Comparison of ENCODE assay signal across 8 mouse cellular contexts in genomic region chr15:27325847-27326548, GRCm38 (mm10).
DNase-seq lines count a peak whose midpoint lies in the region; ATAC-seq and TF ChIP-seq lines count a peak whose summit lies in the region.

No protein-coding gene starts in this region.

- peak; percentile 59 to 67 for DNase-seq in adrenal gland, postnatal 36 days
- peak; percentile 76 for DNase-seq in embryonic facial prominence, embryonic 14.5 days (ENCODE audit: low spot score)
- DNase-seq in heart, adult 9 months (ENCODE audit: low spot score in 2 of 2) = peak; percentile 45 to 70
- DNase-seq in liver = peak; percentile 55

- H3K27me3 ChIP-seq in C2C12 (ENCODE audit: control insufficient read depth, insufficient read depth, insufficient read length) (no peaks in the 10 kb centered on the region), myocyte (ENCODE audit: control insufficient read depth, insufficient read depth, insufficient read length) (no peaks in the 10 kb centered on the region)
- H3K27me3 ChIP-seq in embryonic facial prominence, embryonic 14.5 days (replicated peaks; ENCODE audit: control insufficient read depth, insufficient read depth, low read length) = no peaks in the 10 kb centered on the region
- H3K27me3 ChIP-seq in kidney, embryonic 15.5 days = no peaks in the 10 kb centered on the region
- no peaks in the 10 kb centered on the region for H3K27me3 ChIP-seq in stomach, embryonic 14.5 days (ENCODE audit: control insufficient read depth, insufficient read depth, low read length)

- ATAC-seq in embryonic facial prominence, embryonic 14.5 days (ENCODE audit: low read depth) = peak; percentile 88
- peak; percentile 73 for ATAC-seq in kidney, embryonic 15.5 days (replicated peaks; ENCODE audit: low FRiP score)
- ATAC-seq in stomach, embryonic 14.5 days (ENCODE audit: insufficient number of reproducible peaks, insufficient read depth, low FRiP score, low read depth) = peak; percentile 65; the same call in 1 of the 2 replicates

- no peak overlapping the region for H3K27ac ChIP-seq in embryonic facial prominence, embryonic 14.5 days (replicated peaks; ENCODE audit: low read depth, low read length)
- no peak overlapping the region for H3K27ac ChIP-seq in kidney, embryonic 15.5 days
- no peak overlapping the region for H3K27ac ChIP-seq in stomach, embryonic 14.5 days (ENCODE audit: low read length)

- no peak overlapping the region for H3K4me2 ChIP-seq in embryonic facial prominence, embryonic 14.5 days (ENCODE audit: low read depth, low read length)
- no peak overlapping the region for H3K4me2 ChIP-seq in kidney, embryonic 15.5 days
- H3K4me2 ChIP-seq in myocyte (ENCODE audit: low read depth) = peak overlapping the region; percentile 32
- H3K4me2 ChIP-seq in stomach, embryonic 14.5 days (replicated peaks; ENCODE audit: low read depth, low read length) = no peak overlapping the region

- 24% methylated on average over 15 of the region's 15 CpGs for WGBS in embryonic facial prominence, embryonic 14.5 days
- 31% methylated on average over 15 of the region's 15 CpGs for WGBS in kidney, embryonic 15.5 days
- 22% methylated on average over 15 of the region's 15 CpGs for WGBS in stomach, embryonic 14.5 days

- H3K36me3 ChIP-seq in C2C12 (ENCODE audit: control insufficient read depth, insufficient read depth) (no peaks in the 10 kb centered on the region), myocyte (ENCODE audit: control insufficient read depth, insufficient read depth) (no peaks in the 10 kb centered on the region)
- H3K36me3 ChIP-seq in embryonic facial prominence, embryonic 14.5 days (ENCODE audit: control insufficient read depth, insufficient read depth, low read length) = no peaks in the 10 kb centered on the region
- H3K36me3 ChIP-seq in kidney, embryonic 15.5 days = no peaks in the 10 kb centered on the region
- H3K36me3 ChIP-seq in stomach, embryonic 14.5 days (ENCODE audit: control insufficient read depth, insufficient read depth, low read length) = no peaks in the 10 kb centered on the region

- no peak overlapping the region for H3ac ChIP-seq in C2C12 (ENCODE audit: control insufficient read depth, insufficient read length, low read depth)
- no peak overlapping the region for H3ac ChIP-seq in myocyte (ENCODE audit: control insufficient read depth, insufficient read length)

- peak; percentile 86 for TF ChIP-seq CTCF in C2C12 (IDR thresholded peaks at IDR 0.05; ENCODE audit: control insufficient read depth, insufficient read depth, insufficient read length)

- TF ChIP-seq POLR2A in myocyte (IDR thresholded peaks at IDR 0.05; ENCODE audit: insufficient read length, low read depth) = no peak

- no peaks in the 10 kb centered on the region for H3K9me3 ChIP-seq in embryonic facial prominence, embryonic 14.5 days (ENCODE audit: control insufficient read depth, low read length)
- no peaks in the 10 kb centered on the region for H3K9me3 ChIP-seq in kidney, embryonic 15.5 days (replicated peaks)
- no peaks in the 10 kb centered on the region for H3K9me3 ChIP-seq in stomach, embryonic 14.5 days (ENCODE audit: control insufficient read depth, low read depth, low read length)

- no peaks in the 10 kb centered on the region for H3K4me1 ChIP-seq in embryonic facial prominence, embryonic 14.5 days (ENCODE audit: control insufficient read depth, insufficient read depth, low read length)
- H3K4me1 ChIP-seq in kidney, embryonic 15.5 days = no peaks in the 10 kb centered on the region
- no peaks in the 10 kb centered on the region for H3K4me1 ChIP-seq in stomach, embryonic 14.5 days (ENCODE audit: control insufficient read depth, insufficient read depth, low read length)

- H3K79me3 ChIP-seq in C2C12 (ENCODE audit: low read depth) = no peaks in the 10 kb centered on the region

- no peak overlapping the region for H3K9ac ChIP-seq in embryonic facial prominence, embryonic 14.5 days (ENCODE audit: low read depth, low read length)
- no peak overlapping the region for H3K9ac ChIP-seq in kidney, embryonic 15.5 days
- no peak overlapping the region for H3K9ac ChIP-seq in stomach, embryonic 14.5 days (replicated peaks; ENCODE audit: low read depth, low read length)

- H3K4me3 ChIP-seq in C2C12 (ENCODE audit: insufficient read depth, poor library complexity, severe bottlenecking) (no peak overlapping the region), myocyte (no peak overlapping the region)
- no peak overlapping the region for H3K4me3 ChIP-seq in embryonic facial prominence, embryonic 14.5 days (ENCODE audit: low read depth, low read length)
- H3K4me3 ChIP-seq in kidney, embryonic 15.5 days (replicated peaks) = no peak overlapping the region
- H3K4me3 ChIP-seq in stomach, embryonic 14.5 days (ENCODE audit: low read depth, low read length) = no peak overlapping the region

- H3K79me2 ChIP-seq in C2C12 (ENCODE audit: control insufficient read depth, insufficient read depth) = no peaks in the 10 kb centered on the region
- H3K79me2 ChIP-seq in myocyte (ENCODE audit: control insufficient read depth, insufficient read depth) = no peaks in the 10 kb centered on the region

TF ChIP-seq in C2C12, 6 proteins besides CTCF, POLR2A, EP300 and RAD21:
- TF ChIP-seq MYOD1 (IDR thresholded peaks at IDR 0.05; ENCODE audit: control insufficient read depth, insufficient read length, low read depth) (no peak), USF1 (IDR thresholded peaks at IDR 0.05; ENCODE audit: low read depth) (no peak), MYOG (IDR thresholded peaks at IDR 0.05; ENCODE audit: control insufficient read depth, extremely low read depth, insufficient read length) (no peak), CEBPB (IDR thresholded peaks at IDR 0.05; ENCODE audit: low read depth) (peak; percentile 85), FOSL1 (IDR thresholded peaks at IDR 0.05; ENCODE audit: insufficient read depth, low read length, poor library complexity, severe bottlenecking) (no peak), MAX (IDR thresholded peaks at IDR 0.05) (peak; percentile 90)

TF ChIP-seq in myocyte, 11 proteins besides CTCF, POLR2A, EP300 and RAD21:
- TF ChIP-seq MAX (IDR thresholded peaks at IDR 0.05; ENCODE audit: low read depth) (peak; percentile 7), E2F4 (IDR thresholded peaks at IDR 0.05; ENCODE audit: insufficient read depth) (no peak), USF1 (IDR thresholded peaks at IDR 0.05; ENCODE audit: low read depth) (no peak), MYOG (IDR thresholded peaks at IDR 0.05; ENCODE audit: control insufficient read depth in 1 of 3, insufficient read depth in 1 of 3, insufficient read length in 2 of 3, low read depth in 2 of 3) (peak in 1 of 3 experiments; percentile 2), TCF3 (IDR thresholded peaks at IDR 0.05; ENCODE audit: insufficient read length, low read depth) (no peak), CEBPB (IDR thresholded peaks at IDR 0.05; ENCODE audit: insufficient read depth, poor library complexity, severe bottlenecking) (peak; percentile 81), MYOD1 (IDR thresholded peaks at IDR 0.05; ENCODE audit: control insufficient read depth in 1 of 3, insufficient read length in 2 of 3, low read depth in 2 of 3) (peak in 1 of 3 experiments; percentile 22)
TF ChIP-seq in myocyte: peak in this region for 4.
